ENCODE assay signal across 34 mouse cellular contexts in genomic region chr1:71990936-71991335, GRCm38 (mm10).
"Had no signal": no experiment of that assay in that cellular context is flagged by ENCODE, and none has a peak within 500 bp of the region (broad histone marks: within the 10 kb centered on the region; RNA-seq: fewer than 3 reads in every experiment).

No protein-coding gene starts in this region.

- DNase-seq: heart, postnatal 10 days; heart, postnatal 14 days; heart, postnatal 36 days; heart, postnatal 4 days; kidney, adult 11 months; kidney, adult 18-20 months; kidney, adult 2 months; kidney, adult 9 months; kidney, postnatal 10 days; kidney, postnatal 14 days; kidney, postnatal 25 days; kidney, postnatal 36 days; kidney, postnatal 4 days; layer of hippocampus, adult 9-11 months; layer of hippocampus, postnatal 36 days had no signal

- H3K4me1 ChIP-seq: heart, embryonic 12.5 days; heart, embryonic 13.5 days; heart, embryonic 15.5 days; hindbrain, embryonic 10.5 days; hindbrain, embryonic 12.5 days; hindbrain, embryonic 13.5 days; hindbrain, embryonic 15.5 days; intestine, embryonic 15.5 days had no signal

- H3K27ac ChIP-seq: heart, embryonic 13.5 days; heart, embryonic 15.5 days; hindbrain, embryonic 10.5 days; hindbrain, embryonic 12.5 days; hindbrain, embryonic 13.5 days; hindbrain, embryonic 14.5 days; hindbrain, embryonic 15.5 days; hindbrain, postnatal 0 days; intestine, embryonic 15.5 days; kidney, embryonic 15.5 days; kidney, postnatal 0 days; layer of hippocampus, adult 2 months; left cerebral cortex, adult 2 months had no signal

- H3K27me3 ChIP-seq: heart, embryonic 12.5 days; heart, embryonic 13.5 days; heart, embryonic 15.5 days; hindbrain, embryonic 12.5 days; hindbrain, embryonic 13.5 days; hindbrain, embryonic 15.5 days; intestine, embryonic 15.5 days; kidney, embryonic 15.5 days had no signal

- H3K36me3 ChIP-seq: heart, embryonic 12.5 days; heart, embryonic 13.5 days; heart, embryonic 15.5 days; hindbrain, embryonic 10.5 days; hindbrain, embryonic 12.5 days; hindbrain, embryonic 13.5 days; hindbrain, embryonic 15.5 days; intestine, embryonic 15.5 days; kidney, embryonic 15.5 days had no signal

- H3K9me3 ChIP-seq: heart, embryonic 12.5 days; heart, embryonic 13.5 days; heart, embryonic 15.5 days; hindbrain, embryonic 10.5 days; hindbrain, embryonic 12.5 days; hindbrain, embryonic 13.5 days; hindbrain, embryonic 15.5 days; intestine, embryonic 15.5 days; kidney, embryonic 15.5 days had no signal

- H3K9ac ChIP-seq: heart, embryonic 12.5 days; heart, embryonic 13.5 days; heart, embryonic 15.5 days; hindbrain, embryonic 12.5 days; hindbrain, embryonic 13.5 days; hindbrain, embryonic 14.5 days; hindbrain, embryonic 15.5 days; intestine, embryonic 15.5 days; kidney, embryonic 15.5 days had no signal

- H3K4me3 ChIP-seq: heart, embryonic 12.5 days; heart, embryonic 13.5 days; heart, embryonic 15.5 days; hindbrain, embryonic 10.5 days; hindbrain, embryonic 12.5 days; hindbrain, embryonic 13.5 days; hindbrain, embryonic 15.5 days; intestine, embryonic 15.5 days; kidney, embryonic 15.5 days; layer of hippocampus, adult 2 months; left cerebral cortex, adult 2 months had no signal

- H3K4me2 ChIP-seq: heart, embryonic 11.5 days; heart, embryonic 12.5 days; heart, embryonic 13.5 days; heart, embryonic 15.5 days; hindbrain, embryonic 12.5 days; hindbrain, embryonic 13.5 days; hindbrain, embryonic 14.5 days; hindbrain, embryonic 15.5 days; intestine, embryonic 15.5 days; kidney, embryonic 15.5 days had no signal

- ATAC-seq: hindbrain, embryonic 16.5 days; hindbrain, postnatal 0 days; inflammation-experienced regulatory T-cells, adult 6 months; intestine, embryonic 15.5 days; intestine, embryonic 16.5 days; intestine, postnatal 0 days had no signal
